Mouse (Mus musculus) ES-Bruce4 (cell line): Measurements from ENCODE around the gene Foxa3.
A peak's percentile ranks its signal among the peaks of the same experiment; 100 is the strongest.

ENCODE experiments used
- CTCF ChIP-seq: IDR thresholded peaks from one replicate; pipeline ENCODE4 v1.8.1; 2011; ENCODE audit warnings: low read depth, low read length
- EP300 ChIP-seq: IDR thresholded peaks from 2 replicates; pipeline ENCODE4 v1.6.1; 2011; ENCODE audit warnings: low read depth, low read length; ENCODE audit not compliant: insufficient read depth
- POLR2A ChIP-seq: IDR thresholded peaks from one replicate; pipeline ENCODE4 v1.8.1; 2011; ENCODE audit warnings: low read length; ENCODE audit not compliant: insufficient read depth

- no peak for TF ChIP-seq POLR2A
- TF ChIP-seq EP300, result 0 out of 2 replicates have a peak, but pooled peaks have one; percentile 10
- no peak for TF ChIP-seq CTCF
Measured at GRCm38 (mm10) chr7:18990601-18991295, 32.6 kb downstream of the Foxa3 start, which contains the start of gene Mypop.
